Mouse (Mus musculus) heart, embryonic 15.5 days (tissue): Measurements from ENCODE around the gene Ropn1l. TPM values are rescaled to one million over a fixed set of nuclear protein-coding genes. Genes with fewer than 3 reads are reported as not detected.

ENCODE experiments used
- ATAC-seq: fragments of 200-750 bp; cut with Nextera tagmentation; replicated peaks from 2 replicates; pipeline ENCODE4 v1.8.0; 2017; ENCODE audit warnings: low read depth, moderate TSS enrichment; ENCODE audit not compliant: insufficient number of reproducible peaks, insufficient read depth, low FRiP score
- H3K27ac ChIP-seq: fragments of 300-500 bp; sonication (generic); 2 replicates; pipeline ENCODE4 v1.5.1; 2015; ENCODE audit warnings: mild to moderate bottlenecking, inconsistent platforms
- H3K27me3 ChIP-seq: fragments of 300-500 bp; sonication (generic); 2 replicates; pipeline ENCODE4 v1.6.1; 2015; ENCODE audit warnings: inconsistent platforms
- H3K36me3 ChIP-seq: fragments of 300-500 bp; sonication (generic); 2 replicates; pipeline ENCODE4 v1.6.1; 2015; ENCODE audit warnings: mild to moderate bottlenecking, inconsistent platforms
- H3K4me1 ChIP-seq: fragments of 300-500 bp; sonication (generic); replicated peaks from 2 replicates; pipeline ENCODE4 v1.6.1; 2015; ENCODE audit warnings: inconsistent platforms
- H3K4me2 ChIP-seq: fragments of 300-500 bp; sonication (generic); 2 replicates; pipeline ENCODE4 v1.6.1; 2015; ENCODE audit warnings: inconsistent platforms, mild to moderate bottlenecking, moderate library complexity
- H3K4me3 ChIP-seq: fragments of 300-500 bp; sonication (generic); 2 replicates; pipeline ENCODE4 v1.5.1; 2015; ENCODE audit warnings: mild to moderate bottlenecking, inconsistent platforms
- H3K9ac ChIP-seq: fragments of 300-500 bp; sonication (generic); 2 replicates; pipeline ENCODE4 v1.6.1; 2015; ENCODE audit warnings: mild to moderate bottlenecking, inconsistent platforms
- H3K9me3 ChIP-seq: fragments of 300-500 bp; sonication (generic); replicated peaks from 2 replicates; pipeline ENCODE4 v1.6.1; 2016; ENCODE audit warnings: inconsistent platforms
- whole genome bisulfite sequencing: fragments of 180-500 bp; shearing (Covaris S2); methylation state at CpG from one replicate; pipeline ENCODE4 v1.1.7; 2015; ENCODE audit warnings: mixed read lengths; 5-methylcytosine and 5-hydroxymethylcytosine counted together
- polyA plus RNA-seq: library from polyadenylated mRNA; unstranded; fragments of >200 nt; fragmentation: Nextera tagmentation; extraction: Ambion mirVana; gene quantifications from 2 replicates; pipeline ENCODE4 v1.2.1, GENCODE M21; 2015

Ropn1l gene
- polyA plus RNA-seq, 1 experiment from 2014 or later = 1.7 TPM

GRCm38 (mm10) chr15:31442698-31443097 lies 10.8 kb downstream of the Ropn1l start:
- H3K4me3 ChIP-seq = no peak overlapping the region
- ATAC-seq = no peak
- no peaks in the 10 kb centered on the region for H3K27me3 ChIP-seq
- peaks cover 6% of the 10 kb centered on the region; the same call in 1 of the 2 replicates for H3K4me1 ChIP-seq
- H3K4me2 ChIP-seq = no peak overlapping the region
- H3K9me3 ChIP-seq = no peaks in the 10 kb centered on the region
- no peak overlapping the region for H3K27ac ChIP-seq
- H3K9ac ChIP-seq = no peak overlapping the region
- no peaks in the 10 kb centered on the region for H3K36me3 ChIP-seq
- WGBS = 76% methylated on average over 4 of the region's 4 CpGs

- no peak overlapping the region for H3K4me3 ChIP-seq
- 50% methylated on average over 6 of the region's 6 CpGs for WGBS
- H3K4me1 ChIP-seq = peaks cover 6% of the 10 kb centered on the region; the same call in 1 of the 2 replicates
- no peak overlapping the region for H3K9ac ChIP-seq
- ATAC-seq = no peak
- no peak overlapping the region for H3K27ac ChIP-seq
- H3K9me3 ChIP-seq = no peaks in the 10 kb centered on the region
- no peaks in the 10 kb centered on the region for H3K27me3 ChIP-seq
- no peak overlapping the region for H3K4me2 ChIP-seq
- H3K36me3 ChIP-seq = no peaks in the 10 kb centered on the region
Measured at GRCm38 (mm10) chr15:31441996-31442395, 11.5 kb downstream of the Ropn1l start.

- 66% methylated on average over 2 of the region's 2 CpGs for WGBS
- no peak overlapping the region for H3K9ac ChIP-seq
- no peak overlapping the region for H3K27ac ChIP-seq
- no peaks in the 10 kb centered on the region for H3K9me3 ChIP-seq
- no peak overlapping the region for H3K4me3 ChIP-seq
- ATAC-seq = no peak
- no peaks in the 10 kb centered on the region for H3K36me3 ChIP-seq
- no peaks in the 10 kb centered on the region for H3K27me3 ChIP-seq
- no peaks in the 10 kb centered on the region for H3K4me1 ChIP-seq
- H3K4me2 ChIP-seq = no peak overlapping the region
Measured at GRCm38 (mm10) chr15:31436811-31437210, 16.7 kb downstream of the Ropn1l start.

GRCm38 (mm10) chr15:31436083-31436482 lies 17.5 kb downstream of the Ropn1l start:
- no peak overlapping the region for H3K4me2 ChIP-seq
- H3K4me3 ChIP-seq = no peak overlapping the region
- H3K9me3 ChIP-seq = no peaks in the 10 kb centered on the region
- WGBS = 44% methylated on average over 1 of the region's 1 CpGs
- H3K9ac ChIP-seq = no peak overlapping the region
- no peaks in the 10 kb centered on the region for H3K4me1 ChIP-seq
- no peak for ATAC-seq
- H3K36me3 ChIP-seq = no peaks in the 10 kb centered on the region
- no peaks in the 10 kb centered on the region for H3K27me3 ChIP-seq
- H3K27ac ChIP-seq = no peak overlapping the region

GRCm38 (mm10) chr15:31433768-31434167 lies 19.8 kb downstream of the Ropn1l start:
- Histone ChIP-seq H3K27ac (no peak overlapping the region), H3K4me1 (no peaks in the 10 kb centered on the region; the same call in 1 of the 2 replicates), H3K4me2 (no peak overlapping the region), H3K9ac (no peak overlapping the region), H3K36me3 (no peaks in the 10 kb centered on the region), H3K9me3 (no peaks in the 10 kb centered on the region), H3K27me3 (0 out of 2 replicates have a peak, but pooled peaks cover 4% of the 10 kb centered on the region), H3K4me3 (no peak overlapping the region)
- ATAC-seq = no peak
- 70% methylated on average over 7 of the region's 7 CpGs for WGBS

- Histone ChIP-seq H3K4me2 (no peak overlapping the region), H3K36me3 (no peaks in the 10 kb centered on the region), H3K4me1 (no peaks in the 10 kb centered on the region; the same call in 1 of the 2 replicates), H3K27me3 (0 out of 2 replicates have a peak, but pooled peaks cover 4% of the 10 kb centered on the region), H3K9ac (no peak overlapping the region), H3K9me3 (no peaks in the 10 kb centered on the region), H3K4me3 (no peak overlapping the region), H3K27ac (no peak overlapping the region)
- WGBS = 77% methylated on average over 8 of the region's 8 CpGs
- ATAC-seq = no peak
Measured at GRCm38 (mm10) chr15:31431847-31432246, 21.7 kb downstream of the Ropn1l start.

- Histone ChIP-seq H3K9me3 (no peaks in the 10 kb centered on the region), H3K4me2 (no peak overlapping the region), H3K27me3 (0 out of 2 replicates have a peak, but pooled peaks cover 4% of the 10 kb centered on the region), H3K27ac (no peak overlapping the region), H3K4me3 (no peak overlapping the region), H3K9ac (no peak overlapping the region), H3K36me3 (no peaks in the 10 kb centered on the region), H3K4me1 (no peaks in the 10 kb centered on the region; the same call in 1 of the 2 replicates)
- 73% methylated on average over 2 of the region's 2 CpGs for WGBS
- ATAC-seq = no peak
Measured at GRCm38 (mm10) chr15:31430014-31430413, 23.5 kb downstream of the Ropn1l start.

- Histone ChIP-seq H3K4me1 (no peaks in the 10 kb centered on the region; the same call in 1 of the 2 replicates), H3K4me3 (no peak overlapping the region), H3K9me3 (no peaks in the 10 kb centered on the region), H3K27me3 (0 out of 2 replicates have a peak, but pooled peaks cover 4% of the 10 kb centered on the region), H3K9ac (no peak overlapping the region), H3K4me2 (no peak overlapping the region), H3K27ac (no peak overlapping the region), H3K36me3 (no peaks in the 10 kb centered on the region)
- no peak for ATAC-seq
- WGBS = 79% methylated on average over 7 of the region's 7 CpGs
Measured at GRCm38 (mm10) chr15:31429429-31429828, 24.1 kb downstream of the Ropn1l start.

- Histone ChIP-seq H3K4me1 (no peaks in the 10 kb centered on the region; the same call in 1 of the 2 replicates), H3K9ac (no peak overlapping the region), H3K27ac (no peak overlapping the region), H3K27me3 (0 out of 2 replicates have a peak, but pooled peaks cover 4% of the 10 kb centered on the region), H3K4me2 (no peak overlapping the region), H3K36me3 (no peaks in the 10 kb centered on the region), H3K4me3 (no peak overlapping the region), H3K9me3 (no peaks in the 10 kb centered on the region)
- 64% methylated on average over 12 of the region's 12 CpGs for WGBS
- no peak for ATAC-seq
Measured at GRCm38 (mm10) chr15:31428571-31428970, 25.0 kb downstream of the Ropn1l start.

GRCm38 (mm10) chr15:31427390-31427789 lies 26.1 kb downstream of the Ropn1l start:
- Histone ChIP-seq H3K36me3 (no peaks in the 10 kb centered on the region), H3K27ac (no peak overlapping the region), H3K9me3 (no peaks in the 10 kb centered on the region), H3K27me3 (0 out of 2 replicates have a peak, but pooled peaks cover 4% of the 10 kb centered on the region), H3K4me3 (no peak overlapping the region), H3K9ac (no peak overlapping the region), H3K4me2 (no peak overlapping the region), H3K4me1 (peaks cover 8% of the 10 kb centered on the region)
- no peak for ATAC-seq
- 69% methylated on average over 3 of the region's 3 CpGs for WGBS

GRCm38 (mm10) chr15:31426066-31426706 lies 27.4 kb downstream of the Ropn1l start:
- ATAC-seq = no peak
- Histone ChIP-seq H3K36me3 (no peaks in the 10 kb centered on the region), H3K27me3 (0 out of 2 replicates have a peak, but pooled peaks cover 4% of the 10 kb centered on the region), H3K9ac (no peak overlapping the region), H3K4me1 (peaks cover 14% of the 10 kb centered on the region), H3K9me3 (no peaks in the 10 kb centered on the region), H3K4me3 (no peak overlapping the region), H3K4me2 (no peak overlapping the region), H3K27ac (no peak overlapping the region)
- 39% methylated on average over 8 of the region's 8 CpGs for WGBS
